Mouse (Mus musculus) CH12.LX (cell line): ENCODE results near the gene Pcca.

Experiments
- CTCF ChIP-seq, 2 experiments: IDR thresholded peaks in 1 of 2; conservative IDR thresholded peaks in 1 of 2; 2 replicates each; pipeline ENCODE4 v1.5.1; 2011 to 2012; ENCODE audit warnings: low read depth in 2 of 2, low read length in 2 of 2, improper control_type of control experiment in 1 of 2, inconsistent platforms in 1 of 2, mild to moderate bottlenecking in 1 of 2, moderate library complexity in 1 of 2
- JUND ChIP-seq: conservative IDR thresholded peaks from 2 replicates; pipeline ENCODE4 v1.6.1; 2011; ENCODE audit warnings: low read depth, low read length, improper control_type of control experiment
- KAT2A ChIP-seq: IDR thresholded peaks from 2 replicates; pipeline ENCODE4 v1.6.1; 2012; ENCODE audit warnings: low read length, improper control_type of control experiment, inconsistent platforms; ENCODE audit not compliant: insufficient replicate concordance
- POLR2A ChIP-seq: IDR thresholded peaks from 2 replicates; pipeline ENCODE4 v1.6.1; 2011; ENCODE audit warnings: low read depth, mild to moderate bottlenecking, improper control_type of control experiment, low read length
- USF1 ChIP-seq: IDR thresholded peaks from 2 replicates; pipeline ENCODE4 v1.6.1; 2014; ENCODE audit warnings: low read depth, mild to moderate bottlenecking, inconsistent platforms, low read length, improper control_type of control experiment
- ZC3H11A ChIP-seq: IDR thresholded peaks from 2 replicates; pipeline ENCODE4 v1.6.1; 2012; ENCODE audit warnings: low read depth, mild to moderate bottlenecking, inconsistent platforms, low read length, improper control_type of control experiment

GRCm38 (mm10) chr14:122687398-122687797 is 153.3 kb downstream of the Pcca start:
- TF ChIP-seq CTCF (conservative IDR thresholded peaks at IDR 0.05 in 1 of 2, IDR thresholded peaks at IDR 0.05 in 1 of 2; ENCODE audit: low read depth in 2 of 2, low read length in 2 of 2) (no peak), KAT2A (no peak), POLR2A (no peak), ZC3H11A (no peak), JUND (no peak), USF1 (no peak)
